Mouse (Mus musculus): ENCODE measurements around the gene Msi2.

Gene Msi2

DNA sequence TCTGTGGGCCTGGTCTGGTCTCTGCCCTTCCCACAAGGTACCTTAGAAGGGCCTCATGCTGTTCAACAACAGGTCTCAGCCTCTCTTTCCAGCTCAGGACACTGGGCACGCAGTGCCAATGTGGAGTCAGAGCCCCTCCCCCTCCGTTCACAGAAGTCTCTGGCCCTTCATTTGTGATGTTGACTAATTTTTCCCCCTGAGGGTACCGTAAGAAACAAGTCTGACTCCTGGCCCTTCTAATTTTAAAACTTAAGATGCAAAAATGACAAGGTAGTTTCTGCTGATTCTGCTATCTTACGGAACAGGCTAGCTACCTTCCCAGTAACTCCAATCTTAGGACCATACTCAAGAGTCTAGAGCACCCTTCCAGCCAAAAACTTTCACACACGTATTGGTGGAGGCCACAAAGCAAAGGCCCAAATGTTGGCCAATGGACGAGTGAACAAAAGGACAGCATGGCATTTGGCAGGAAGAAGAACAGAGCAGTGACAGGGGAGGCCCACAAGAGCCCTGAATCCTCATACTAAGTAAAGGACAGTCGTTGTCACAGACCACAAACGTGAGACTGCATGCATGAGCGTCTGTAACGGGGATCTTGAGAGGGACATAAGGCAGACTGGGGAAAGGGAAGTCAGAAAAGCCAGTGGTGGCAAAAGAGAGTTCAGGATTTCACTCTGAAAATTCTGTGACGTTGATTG lies 120.0 kb downstream of the Msi2 start:
- no peak for DNase-seq (ENCODE audit: extremely low read depth, insufficient read length, low spot score)

DNA sequence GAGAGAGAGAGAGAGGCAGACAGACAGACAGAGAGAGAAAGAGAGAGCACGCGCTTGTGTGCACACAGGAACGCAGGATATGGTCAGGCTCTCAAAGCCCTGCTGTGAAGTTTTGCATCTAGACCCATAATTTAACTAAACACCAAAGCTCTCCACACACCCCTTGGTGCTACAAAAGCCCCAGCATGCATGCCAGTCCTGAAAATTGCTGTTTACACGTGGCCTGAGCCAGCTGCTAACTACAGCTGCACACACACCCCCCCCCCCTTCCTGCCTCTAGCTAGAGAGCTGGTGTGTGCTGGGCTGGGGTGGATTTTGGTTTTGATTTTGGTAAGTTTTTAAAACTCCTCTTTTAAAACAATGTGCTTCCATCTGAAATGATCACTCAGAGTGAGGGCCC lies 122.7 kb downstream of the Msi2 start:
- no peak for DNase-seq (ENCODE audit: extremely low read depth, insufficient read length, low spot score)

DNA sequence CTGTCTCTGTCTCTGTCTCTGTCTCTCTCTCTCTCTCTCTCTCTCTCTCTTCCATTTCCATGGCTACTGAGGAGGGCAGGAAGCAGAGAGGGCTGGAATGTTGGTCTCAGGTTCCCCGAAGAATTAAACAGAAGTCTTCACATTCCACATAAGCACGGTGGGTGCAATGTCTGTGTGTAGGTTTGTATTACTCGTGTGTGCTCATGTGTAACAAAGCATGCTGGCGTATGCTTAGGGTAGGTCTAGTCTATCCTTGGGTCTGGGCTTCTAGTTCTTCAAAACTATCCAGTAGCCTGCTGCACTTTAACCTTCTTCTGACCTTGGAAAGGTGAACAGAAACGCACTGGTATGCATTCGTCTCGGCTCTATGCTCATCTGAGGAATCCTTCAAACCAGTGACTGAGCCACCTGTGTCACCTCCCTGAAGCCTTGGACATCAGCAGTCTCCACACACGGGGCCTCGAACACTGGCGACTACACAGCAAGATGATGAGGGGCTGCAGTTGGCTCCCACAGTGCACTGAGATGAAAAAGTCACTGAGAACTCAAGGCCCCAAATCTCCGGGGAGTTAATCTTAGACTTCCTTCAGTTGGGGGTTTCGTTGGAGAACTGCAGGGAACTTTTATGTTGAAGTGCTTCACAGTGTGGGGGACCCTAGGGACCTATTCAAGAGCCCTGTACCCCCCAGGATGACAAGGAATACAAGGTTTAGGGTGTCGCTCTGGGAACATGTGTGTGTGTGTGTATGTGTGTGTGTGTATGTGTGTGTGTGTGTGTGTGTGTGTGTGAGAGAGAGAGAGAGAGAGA lies 123.3 kb downstream of the Msi2 start:
- no peak for DNase-seq (ENCODE audit: extremely low read depth, insufficient read length, low spot score)

DNA sequence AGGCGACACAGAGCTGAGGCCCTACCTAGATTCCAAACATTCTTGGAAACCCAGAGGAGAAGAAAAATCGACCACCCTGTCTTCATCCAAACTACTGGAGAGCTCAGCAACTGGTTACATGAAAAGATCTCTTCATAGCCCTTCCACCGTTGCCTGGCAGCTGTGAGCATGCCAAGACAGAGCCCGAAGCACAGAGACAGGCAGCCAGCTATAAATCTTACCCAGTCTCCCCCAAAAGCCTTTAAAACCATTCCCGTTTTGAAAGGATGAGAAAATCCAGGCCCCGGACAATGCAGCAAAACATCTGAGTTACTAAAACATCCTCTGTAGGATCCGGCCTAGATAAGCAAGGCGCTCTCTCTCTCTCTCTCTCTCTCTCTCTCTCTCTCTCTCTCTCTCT lies 124.3 kb downstream of the Msi2 start:
- no peak for DNase-seq (ENCODE audit: extremely low read depth, insufficient read length, low spot score)

DNA sequence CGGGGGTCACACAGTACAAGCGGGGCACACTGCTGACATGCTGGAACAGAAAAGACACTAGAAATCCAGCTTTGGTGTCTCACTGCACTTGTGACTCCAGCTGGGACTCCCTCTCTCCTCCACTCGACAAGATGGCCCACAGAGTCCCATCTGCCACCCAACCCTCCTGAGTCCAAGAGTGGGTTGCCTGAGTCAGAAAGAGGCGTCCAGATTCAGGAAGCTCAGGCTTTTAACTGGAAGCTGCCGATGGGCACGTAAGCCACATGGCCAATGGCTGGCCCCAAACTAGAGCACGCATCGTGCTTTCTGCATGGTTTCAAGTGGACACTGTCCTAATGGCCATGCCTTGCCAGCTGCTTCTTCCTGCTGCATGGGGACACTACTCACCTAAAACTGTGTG lies 126.2 kb downstream of the Msi2 start:
- DNase-seq (ENCODE audit: extremely low read depth, insufficient read length, low spot score), result no peak

DNA sequence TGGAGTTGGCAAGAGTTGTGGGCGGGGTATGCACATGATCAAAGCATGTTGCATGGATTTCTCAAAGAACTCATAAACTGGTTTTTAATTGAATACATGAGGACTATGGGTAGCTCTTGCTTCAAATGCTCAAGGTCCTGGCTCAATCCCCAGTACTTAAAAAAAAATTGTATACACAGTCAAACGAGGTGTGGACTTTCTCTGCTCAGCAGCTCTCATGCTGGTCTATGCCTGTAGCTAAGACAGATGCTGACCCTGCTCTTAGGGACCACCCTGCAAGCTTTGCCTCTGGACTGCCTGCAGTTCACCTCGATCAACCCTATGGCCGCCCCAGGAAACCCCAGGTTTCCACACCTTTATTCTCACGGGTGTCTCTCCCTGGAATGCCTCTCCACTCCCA lies 127.7 kb downstream of the Msi2 start:
- no peak for DNase-seq (ENCODE audit: extremely low read depth, insufficient read length, low spot score)

DNA sequence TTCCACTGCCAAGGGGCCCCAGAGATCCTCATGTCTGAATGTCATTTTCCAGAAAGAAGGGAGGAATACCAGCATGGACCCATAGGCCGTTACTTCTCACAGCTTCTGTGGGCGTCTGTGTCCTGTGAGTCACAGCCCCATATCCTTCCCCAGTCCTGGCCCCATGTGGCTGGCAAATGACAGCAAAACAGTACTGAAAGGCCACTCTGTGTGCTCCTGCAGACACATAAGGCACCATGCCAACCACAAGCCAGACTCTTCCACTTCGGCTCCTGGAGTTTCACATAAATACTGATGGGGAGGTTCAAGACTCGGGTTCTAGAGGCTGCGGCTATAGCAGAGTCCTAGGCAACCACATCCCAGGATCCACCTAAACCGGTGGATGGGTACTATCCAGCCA lies 128.7 kb downstream of the Msi2 start:
- DNase-seq (ENCODE audit: extremely low read depth, insufficient read length, low spot score), result peak; percentile 42

DNA sequence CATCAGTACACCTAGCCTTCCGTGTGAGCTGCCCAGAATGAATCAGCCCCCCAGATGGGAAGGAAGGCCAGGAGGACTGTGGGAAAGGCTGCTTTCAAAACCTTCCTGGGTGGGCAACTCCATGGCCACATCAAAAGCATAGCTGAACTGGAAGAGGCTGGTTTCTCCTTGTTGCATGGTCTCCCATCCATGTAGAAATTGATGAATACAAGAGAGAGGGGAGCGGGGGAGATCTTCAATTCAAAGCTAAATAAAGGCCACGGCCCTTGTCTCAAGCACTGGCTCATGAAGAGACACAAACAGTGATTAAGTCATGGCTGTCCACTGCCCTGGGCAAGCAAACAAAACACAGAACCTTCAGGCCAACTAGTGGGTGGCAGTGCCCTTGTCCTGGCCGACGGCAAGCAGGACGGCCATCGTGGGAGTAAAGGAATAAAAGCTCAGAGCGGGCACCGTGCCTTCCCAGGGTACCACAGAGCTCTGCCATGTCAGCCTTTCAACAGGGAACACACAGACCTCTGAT lies 129.6 kb downstream of the Msi2 start:
- DNase-seq (ENCODE audit: extremely low read depth, insufficient read length, low spot score), result no peak

- DNase-seq (ENCODE audit: extremely low read depth, insufficient read length, low spot score), result no peak
Observed at GRCm38 (mm10) chr11:88587710-88588109, 130.6 kb downstream of the Msi2 start.

DNA sequence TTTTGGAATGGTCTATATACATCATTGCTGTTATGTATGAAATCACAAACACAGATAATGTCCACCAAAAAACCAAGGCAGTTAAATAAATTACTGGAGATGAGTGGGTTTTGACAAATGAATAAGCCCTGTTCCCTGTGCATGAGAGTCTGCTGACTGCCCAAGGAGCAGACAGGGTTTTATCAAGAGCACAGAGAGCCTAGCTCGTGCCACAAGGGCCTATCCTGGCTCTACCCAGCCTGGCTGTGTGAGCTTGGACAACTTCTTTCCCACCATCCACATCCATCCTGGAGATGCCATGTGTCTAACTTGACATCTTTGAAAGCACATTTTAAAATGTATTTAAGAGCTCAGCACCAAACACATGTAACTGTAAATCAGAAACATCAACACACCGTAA lies 132.4 kb downstream of the Msi2 start:
- no peak for DNase-seq (ENCODE audit: extremely low read depth, insufficient read length, low spot score)

- no peak for DNase-seq (ENCODE audit: extremely low read depth, insufficient read length, low spot score)
Observed at GRCm38 (mm10) chr11:88585171-88585632, 133.1 kb downstream of the Msi2 start.

GRCm38 (mm10) chr11:88583866-88584265 lies 134.4 kb downstream of the Msi2 start:
- DNase-seq (ENCODE audit: extremely low read depth, insufficient read length, low spot score), result no peak

DNA sequence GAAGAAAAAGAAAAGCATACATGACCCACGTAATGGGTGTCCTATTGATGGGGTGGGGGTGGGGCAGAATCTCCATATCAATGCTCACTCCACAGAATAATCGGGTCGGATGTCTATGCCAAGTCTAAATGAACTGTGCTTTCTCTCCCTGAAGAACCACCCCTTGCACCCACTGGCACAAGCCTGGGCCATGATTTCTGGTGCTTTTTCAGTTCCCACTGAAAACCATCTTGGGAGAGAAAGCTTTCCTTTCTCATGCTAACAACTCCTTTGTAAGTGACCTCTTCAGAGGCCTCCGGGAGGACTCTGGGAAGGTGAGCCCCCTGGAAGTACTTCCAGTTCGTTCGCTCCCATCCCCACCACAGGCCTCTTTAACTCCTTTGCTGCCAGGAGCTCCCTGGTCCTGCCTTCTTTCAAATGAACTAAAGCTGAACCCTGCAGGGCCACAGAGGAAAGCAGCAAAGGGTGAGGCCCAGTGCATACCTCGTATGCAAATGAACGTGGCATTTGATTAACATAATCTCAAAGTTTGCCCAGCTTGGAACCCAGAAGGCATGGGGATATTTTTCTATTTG lies 135.0 kb downstream of the Msi2 start:
- DNase-seq (ENCODE audit: extremely low read depth, insufficient read length, low spot score), result no peak

- no peak for DNase-seq (ENCODE audit: extremely low read depth, insufficient read length, low spot score)
Observed at GRCm38 (mm10) chr11:88582781-88583180, 135.5 kb downstream of the Msi2 start.

DNA sequence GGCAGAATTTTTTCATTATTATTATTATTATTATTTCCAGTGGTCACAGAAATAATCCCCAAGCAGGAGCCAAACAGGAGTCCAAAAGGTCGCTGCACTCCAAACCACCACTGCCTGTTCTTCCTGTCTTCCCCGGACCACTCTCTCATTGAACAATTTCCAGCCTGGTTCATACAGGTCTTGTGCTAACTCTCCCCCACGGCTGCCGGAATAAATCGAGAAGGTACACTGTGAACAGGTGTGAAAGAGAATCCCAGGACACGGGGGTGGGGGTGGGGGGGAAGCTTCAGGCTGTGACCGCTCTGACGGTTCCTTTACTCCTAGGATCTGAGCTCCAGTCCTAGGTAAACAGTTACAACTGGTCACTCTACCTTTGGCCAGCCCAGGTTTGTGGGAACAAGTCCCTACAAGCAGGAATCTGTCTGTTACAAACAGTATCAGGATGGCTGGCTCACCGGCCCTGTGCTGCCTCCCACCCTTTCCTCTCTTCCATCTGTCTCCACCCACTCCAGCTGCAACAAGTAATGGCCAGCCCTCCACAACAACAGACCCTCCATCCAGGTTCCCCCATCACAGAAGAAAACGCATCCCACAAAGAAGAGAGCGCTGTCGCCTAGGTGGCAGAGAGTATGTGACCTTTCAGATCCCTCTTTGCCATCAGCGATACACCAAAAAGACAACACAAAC lies 136.1 kb downstream of the Msi2 start:
- DNase-seq (ENCODE audit: extremely low read depth, insufficient read length, low spot score), result no peak

- no peak for DNase-seq (ENCODE audit: extremely low read depth, insufficient read length, low spot score)
Observed at GRCm38 (mm10) chr11:88581375-88581774, 136.9 kb downstream of the Msi2 start.

- DNase-seq (ENCODE audit: extremely low read depth, insufficient read length, low spot score), result no peak
Observed at GRCm38 (mm10) chr11:88578700-88579099, 139.6 kb downstream of the Msi2 start.

GRCm38 (mm10) chr11:88577076-88577475 lies 141.2 kb downstream of the Msi2 start:
- DNase-seq (ENCODE audit: extremely low read depth, insufficient read length, low spot score), result no peak

DNA sequence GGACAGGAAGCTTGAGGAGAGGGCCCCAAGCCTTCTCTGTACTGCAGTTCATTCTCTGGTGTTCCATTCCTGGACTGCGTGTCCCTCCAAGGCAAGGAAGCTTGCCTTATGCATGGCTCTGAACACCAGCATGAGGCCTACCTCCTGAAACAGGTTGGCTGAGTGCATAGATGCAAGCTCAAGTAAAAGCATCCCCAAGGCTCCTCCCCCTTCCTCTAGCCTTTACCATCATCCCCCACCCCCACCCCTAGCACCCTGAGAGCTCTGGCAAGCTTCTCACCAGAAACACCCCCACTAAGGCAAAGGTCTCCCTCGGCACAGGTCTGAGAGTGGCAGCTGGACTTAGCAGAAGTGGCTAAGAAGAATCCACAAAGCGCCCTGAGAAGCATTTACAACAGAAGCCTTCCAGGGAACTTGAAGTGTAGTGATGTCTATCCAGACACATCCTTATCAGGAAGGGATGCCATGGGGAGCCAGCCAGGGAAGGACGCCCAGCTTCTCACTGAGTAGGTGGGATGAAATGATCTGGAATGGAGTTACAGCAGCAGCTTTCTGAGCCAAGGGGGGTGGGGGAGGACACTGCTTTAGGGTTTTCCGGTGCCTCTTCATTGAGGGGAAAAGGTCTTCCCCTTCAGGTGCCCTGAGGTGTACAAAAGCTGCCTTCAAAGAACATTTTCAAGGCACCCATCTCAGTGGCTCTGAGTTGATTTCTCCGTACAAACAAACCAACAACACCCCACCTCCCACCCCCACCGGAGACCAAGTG lies 141.9 kb downstream of the Msi2 start:
- no peak for DNase-seq (ENCODE audit: extremely low read depth, insufficient read length, low spot score)
